Mouse (Mus musculus) heart, embryonic 16.5 days (tissue): ENCODE measurements around the gene Kif24. TPM values are rescaled to one million over a fixed set of nuclear protein-coding genes. Genes with fewer than 3 reads are reported as not detected.

Experiments
- ATAC-seq: fragments of 200-750 bp; cut with Nextera tagmentation; replicated peaks from 2 replicates; pipeline ENCODE4 v1.8.0; 2017; ENCODE audit warnings: moderate number of reproducible peaks; ENCODE audit not compliant: insufficient read depth, low FRiP score; ENCODE audit errors: extremely low read depth
- H3K27ac ChIP-seq: fragments of 300-500 bp; sonication (generic); 2 replicates; pipeline ENCODE4 v1.5.1; 2014; ENCODE audit warnings: mild to moderate bottlenecking, low read length, control low read depth, moderate library complexity
- H3K27me3 ChIP-seq: fragments of 300-500 bp; sonication (generic); 2 replicates; pipeline ENCODE4 v1.6.1; 2014; ENCODE audit warnings: low read length, mixed read lengths; ENCODE audit not compliant: control insufficient read depth, insufficient read depth
- H3K36me3 ChIP-seq: fragments of 300-500 bp; sonication (generic); 2 replicates; pipeline ENCODE4 v1.6.1; 2014; ENCODE audit not compliant: control insufficient read depth, insufficient read depth
- H3K4me1 ChIP-seq: fragments of 300-500 bp; sonication (generic); 2 replicates; pipeline ENCODE4 v1.6.1; 2014; ENCODE audit warnings: low read length, mixed read lengths; ENCODE audit not compliant: control insufficient read depth, insufficient read depth
- H3K4me2 ChIP-seq: fragments of 300-500 bp; sonication (generic); 2 replicates; pipeline ENCODE4 v1.6.1; 2014; ENCODE audit warnings: low read depth, mild to moderate bottlenecking, control low read depth, low read length
- H3K4me3 ChIP-seq: fragments of 300-500 bp; sonication (generic); 2 replicates; pipeline ENCODE4 v1.5.1; 2014; ENCODE audit warnings: mild to moderate bottlenecking, control low read depth, low read length
- H3K9ac ChIP-seq: fragments of 300-500 bp; sonication (generic); 2 replicates; pipeline ENCODE4 v1.6.1; 2014; ENCODE audit warnings: low read length, control low read depth
- H3K9me3 ChIP-seq: fragments of 300-500 bp; sonication (generic); replicated peaks from 2 replicates; pipeline ENCODE4 v1.6.1; 2016; ENCODE audit warnings: low read length; ENCODE audit not compliant: control insufficient read depth
- WGBS: fragments of 180-500 bp; shearing (Covaris S2); extraction: QIAGEN DNeasy Blood & Tissue Kit; methylation state at CpG from one replicate; pipeline ENCODE4 v1.1.7; 2014; 5-methylcytosine and 5-hydroxymethylcytosine counted together
- polyA plus RNA-seq: library from polyadenylated mRNA; unstranded; fragments of >200 nt; fragmentation: Nextera tagmentation; extraction: Ambion mirVana; gene quantifications from 2 replicates; pipeline ENCODE4 v1.2.1, GENCODE M21; 2015

Gene Kif24
- polyA plus RNA-seq, 1 experiment from 2014 or later = 4.8 TPM

- peak; percentile 93 for ATAC-seq
- H3K27me3 ChIP-seq = peaks cover 39% of the 10 kb centered on the region
- under 1% methylated on average over 18 of the region's 18 CpGs for WGBS
Observed at GRCm38 (mm10) chr4:41502986-41503412, 38.3 kb upstream of the Kif24 start, which contains the start of gene AI464131. Gene AI464131, minus strand, starts transcription at chr4:41503076.

DNA sequence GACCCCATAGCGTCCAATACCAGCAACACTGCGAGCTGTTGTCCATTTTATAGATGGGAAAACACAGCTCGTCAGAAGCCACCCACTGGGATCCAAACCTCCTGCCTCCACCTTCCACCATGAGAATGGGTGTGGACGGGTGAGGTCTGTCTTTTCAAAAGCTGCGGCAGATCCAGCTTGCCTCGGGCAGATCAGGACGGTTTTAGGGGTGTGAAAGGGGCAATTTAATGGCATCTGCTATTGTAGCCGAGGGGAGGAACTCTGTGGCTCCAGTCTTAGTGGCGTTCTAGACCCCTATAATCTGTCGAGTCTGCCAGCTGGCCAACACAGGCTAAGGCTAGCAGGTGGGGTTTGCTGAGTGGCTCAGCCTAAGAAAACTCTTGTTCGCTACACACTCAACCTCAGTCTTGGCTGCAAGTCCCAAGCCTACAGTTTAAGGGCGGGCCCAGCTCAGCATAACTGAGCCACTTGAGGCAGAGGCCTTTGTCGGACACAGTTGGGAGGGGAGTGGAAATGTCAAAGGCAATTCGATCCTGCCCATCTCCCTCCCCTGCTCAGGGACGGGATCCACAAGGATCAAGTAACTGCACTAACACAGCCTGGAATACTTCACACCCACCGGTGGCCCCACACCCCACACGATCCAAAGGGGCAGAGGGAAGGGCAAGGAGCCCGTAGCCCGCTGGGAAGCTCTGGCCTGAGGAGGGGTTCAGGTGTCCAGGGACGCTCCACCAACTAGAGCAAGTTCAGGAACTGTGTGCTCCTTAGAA, 37.7 kb upstream of the Kif24 start:
- Histone ChIP-seq H3K27me3 (peaks cover 45% of the 10 kb centered on the region), H3K4me1 (peaks cover 24% of the 10 kb centered on the region), H3K4me3 (peak overlapping the region; percentile 56), H3K9ac (peak overlapping the region; percentile 63), H3K36me3 (no peaks in the 10 kb centered on the region), H3K9me3 (no peaks in the 10 kb centered on the region), H3K27ac (no peak overlapping the region), H3K4me2 (peak overlapping the region; percentile 72)
- WGBS = 19% methylated on average over 20 of the region's 20 CpGs
- ATAC-seq = peak; percentile 34

More at GRCm38 (mm10) chr4:41502986-41503412, 38.3 kb upstream of the Kif24 start, which contains the start of gene AI464131:
- Histone ChIP-seq H3K9ac (peak within 1 kb of the TSS; percentile 63), H3K9me3 (no peaks in the 10 kb centered on the region), H3K4me2 (peak within 1 kb of the TSS; percentile 72), H3K4me1 (peaks cover 17% of the 10 kb centered on the region), H3K27ac (no peak within 1 kb of the TSS), H3K4me3 (peak within 1 kb of the TSS; percentile 56), H3K36me3 (no peaks in the 10 kb centered on the region)

GRCm38 (mm10) chr4:41500787-41501186, 36.1 kb upstream of the Kif24 start:
- 84% methylated on average over 4 of the region's 4 CpGs for WGBS

DNA sequence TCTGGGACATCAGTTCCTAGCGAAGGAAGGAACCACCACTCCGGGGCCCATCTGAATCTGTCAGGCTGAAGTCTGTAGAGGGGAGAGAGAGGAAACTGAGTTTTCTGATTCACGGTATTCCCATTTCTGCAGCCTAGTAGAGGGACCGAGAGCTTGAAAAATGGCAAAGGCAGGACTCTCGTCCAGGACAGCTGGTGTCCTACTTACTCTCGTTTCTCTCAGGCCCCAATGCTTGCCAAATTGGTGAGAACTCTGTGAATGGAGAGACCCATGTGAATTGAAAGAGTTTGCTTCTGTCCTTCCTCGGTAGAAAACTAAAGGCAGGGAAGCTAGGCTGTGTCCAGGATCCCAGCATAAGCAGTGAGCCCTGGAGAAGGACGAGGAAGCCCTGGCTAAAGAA, 34.9 kb upstream of the Kif24 start:
- no peaks in the 10 kb centered on the region for H3K9me3 ChIP-seq
- WGBS = 70% methylated on average over 8 of the region's 8 CpGs
- H3K36me3 ChIP-seq = no peaks in the 10 kb centered on the region
- H3K27me3 ChIP-seq = peaks cover 60% of the 10 kb centered on the region
- H3K4me1 ChIP-seq = peaks cover 24% of the 10 kb centered on the region
- no peak for ATAC-seq
- no peak overlapping the region for H3K9ac ChIP-seq
- H3K4me2 ChIP-seq = no peak overlapping the region
- H3K4me3 ChIP-seq = no peak overlapping the region
- no peak overlapping the region for H3K27ac ChIP-seq

More at GRCm38 (mm10) chr4:41500787-41501186, 36.1 kb upstream of the Kif24 start:
- Histone ChIP-seq H3K4me2 (no peak overlapping the region), H3K9ac (no peak overlapping the region), H3K4me1 (peaks cover 21% of the 10 kb centered on the region), H3K27ac (no peak overlapping the region), H3K9me3 (no peaks in the 10 kb centered on the region), H3K4me3 (no peak overlapping the region), H3K36me3 (no peaks in the 10 kb centered on the region), H3K27me3 (peaks cover 60% of the 10 kb centered on the region)
- no peak for ATAC-seq

DNA sequence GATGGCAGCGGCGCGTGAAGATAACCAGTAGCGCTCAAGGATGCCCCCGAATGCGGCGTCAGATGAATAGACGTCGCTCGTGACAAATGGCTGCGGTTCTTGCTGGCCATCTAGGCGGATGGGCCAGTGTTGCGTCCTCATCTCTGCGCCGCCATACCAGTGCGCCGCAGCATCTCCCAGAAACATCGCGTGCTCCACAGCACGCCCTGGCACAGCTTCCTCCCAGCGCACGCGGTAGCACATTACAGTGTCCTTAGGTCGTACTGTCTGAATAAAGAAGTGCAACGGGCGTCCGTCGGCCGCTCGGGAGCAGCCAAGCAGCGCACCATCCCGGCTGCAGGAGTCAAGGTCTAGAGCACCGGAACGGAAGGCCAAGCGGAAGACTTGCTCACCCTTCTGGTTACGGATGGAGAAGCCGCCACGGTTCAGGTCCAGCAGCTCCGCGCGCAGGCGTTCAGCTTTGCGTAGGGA, 34.3 kb upstream of the Kif24 start:
- WGBS = 9% methylated on average over 43 of the region's 43 CpGs
- no peak for ATAC-seq
- H3K9ac ChIP-seq = no peak overlapping the region
- no peaks in the 10 kb centered on the region for H3K9me3 ChIP-seq
- H3K27ac ChIP-seq = no peak overlapping the region
- no peaks in the 10 kb centered on the region for H3K36me3 ChIP-seq
- H3K4me1 ChIP-seq = peaks cover 24% of the 10 kb centered on the region
- H3K27me3 ChIP-seq = peaks cover 60% of the 10 kb centered on the region
- peak overlapping the region; percentile 34 for H3K4me3 ChIP-seq
- H3K4me2 ChIP-seq = peak overlapping the region; percentile 58

- WGBS = 11% methylated on average over 72 of the region's 72 CpGs
- Histone ChIP-seq H3K4me2 (peak overlapping the region; percentile 58), H3K9ac (no peak overlapping the region), H3K27ac (no peak overlapping the region), H3K9me3 (no peaks in the 10 kb centered on the region), H3K27me3 (peaks cover 60% of the 10 kb centered on the region), H3K4me3 (peak overlapping the region; percentile 34), H3K36me3 (no peaks in the 10 kb centered on the region), H3K4me1 (peaks cover 24% of the 10 kb centered on the region)
- no peak for ATAC-seq
Observed at GRCm38 (mm10) chr4:41497995-41498845, 33.5 kb upstream of the Kif24 start.

DNA sequence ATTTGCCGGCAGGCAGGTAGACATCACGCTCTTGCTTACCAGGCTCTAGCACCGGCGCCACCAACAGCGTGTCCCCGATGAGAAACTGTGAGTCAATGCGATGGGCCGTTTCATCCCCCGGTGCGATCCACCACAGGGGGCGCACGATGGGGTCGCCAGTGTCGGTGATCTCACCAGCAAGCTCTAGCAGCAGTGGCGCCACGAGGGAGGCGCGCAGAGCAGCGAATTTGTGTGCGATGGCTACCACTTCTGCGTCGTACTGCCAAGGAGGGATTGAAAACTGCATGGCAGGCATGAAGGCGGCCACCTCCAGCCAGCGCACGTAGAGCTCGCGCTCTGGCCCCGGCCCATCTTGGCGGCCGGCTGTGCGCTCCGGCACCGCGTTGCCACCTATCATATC, 32.9 kb upstream of the Kif24 start:
- no peak for ATAC-seq
- H3K36me3 ChIP-seq = no peaks in the 10 kb centered on the region
- H3K27ac ChIP-seq = no peak overlapping the region
- peaks cover 60% of the 10 kb centered on the region for H3K27me3 ChIP-seq
- peak overlapping the region; percentile 58 for H3K4me2 ChIP-seq
- H3K9me3 ChIP-seq = no peaks in the 10 kb centered on the region
- no peak overlapping the region for H3K9ac ChIP-seq
- H3K4me3 ChIP-seq = peak overlapping the region; percentile 34
- H3K4me1 ChIP-seq = peaks cover 24% of the 10 kb centered on the region
- 8% methylated on average over 34 of the region's 34 CpGs for WGBS

GRCm38 (mm10) chr4:41497046-41497445, 32.4 kb upstream of the Kif24 start:
- 60% methylated on average over 5 of the region's 5 CpGs for WGBS
- H3K9me3 ChIP-seq = no peaks in the 10 kb centered on the region

More at GRCm38 (mm10) chr4:41497046-41497445, 32.4 kb upstream of the Kif24 start:
- H3K36me3 ChIP-seq = no peaks in the 10 kb centered on the region
- H3K27ac ChIP-seq = no peak overlapping the region
- H3K4me1 ChIP-seq = peaks cover 21% of the 10 kb centered on the region
- H3K4me2 ChIP-seq = no peak overlapping the region
- no peak for ATAC-seq
- H3K9ac ChIP-seq = no peak overlapping the region
- peaks cover 60% of the 10 kb centered on the region for H3K27me3 ChIP-seq
- H3K4me3 ChIP-seq = peak overlapping the region; percentile 34; the same call in 1 of the 2 replicates
